Mouse (Mus musculus) midbrain, embryonic 12.5 days (tissue): Measurements from ENCODE around the gene Ranbp1. TPM values are rescaled to one million over a fixed set of nuclear protein-coding genes. Genes with fewer than 3 reads are reported as not detected.
A peak's percentile ranks its signal among the peaks of the same experiment; 100 is the strongest.

ENCODE experiments used
- ATAC-seq: fragments of 200-750 bp; cut with Nextera tagmentation; 2 replicates; pipeline ENCODE4 v1.8.0; 2017; ENCODE audit warnings: low read depth, moderate TSS enrichment, moderate library complexity; ENCODE audit not compliant: low FRiP score
- H3K27ac ChIP-seq: fragments of 300-500 bp; sonication (generic); replicated peaks from 2 replicates; pipeline ENCODE4 v1.5.1; 2016; ENCODE audit warnings: mild to moderate bottlenecking
- H3K27me3 ChIP-seq: fragments of 300-500 bp; sonication (generic); 2 replicates; pipeline ENCODE4 v1.6.1; 2016; ENCODE audit warnings: mild to moderate bottlenecking
- H3K36me3 ChIP-seq: fragments of 300-500 bp; sonication (generic); 2 replicates; pipeline ENCODE4 v1.6.1; 2016
- H3K4me1 ChIP-seq: fragments of 300-500 bp; sonication (generic); 2 replicates; pipeline ENCODE4 v1.6.1; 2016
- H3K4me2 ChIP-seq: fragments of 300-500 bp; sonication (generic); replicated peaks from 2 replicates; pipeline ENCODE4 v1.6.1; 2016; ENCODE audit warnings: mild to moderate bottlenecking, moderate library complexity
- H3K4me3 ChIP-seq: fragments of 300-500 bp; sonication (generic); 2 replicates; pipeline ENCODE4 v1.5.1; 2016; ENCODE audit warnings: mild to moderate bottlenecking
- H3K9ac ChIP-seq: fragments of 300-500 bp; sonication (generic); replicated peaks from 2 replicates; pipeline ENCODE4 v1.6.1; 2016; ENCODE audit warnings: mild to moderate bottlenecking, moderate library complexity
- H3K9me3 ChIP-seq: fragments of 300-500 bp; sonication (generic); 2 replicates; pipeline ENCODE4 v1.6.1; 2016; ENCODE audit warnings: mild to moderate bottlenecking
- WGBS: fragments of 180-500 bp; shearing (Covaris S2); methylation state at CpG from one replicate; pipeline ENCODE4 v1.1.7; 2016; 5-methylcytosine and 5-hydroxymethylcytosine counted together
- polyA plus RNA-seq: library from polyadenylated mRNA; unstranded; fragments of >200 nt; fragmentation: Nextera tagmentation; extraction: Ambion mirVana; gene quantifications from 2 replicates; pipeline ENCODE4 v1.2.1, GENCODE M21; 2016

Ranbp1 gene
- polyA plus RNA-seq, 1 experiment from 2014 or later: 888 TPM

DNA sequence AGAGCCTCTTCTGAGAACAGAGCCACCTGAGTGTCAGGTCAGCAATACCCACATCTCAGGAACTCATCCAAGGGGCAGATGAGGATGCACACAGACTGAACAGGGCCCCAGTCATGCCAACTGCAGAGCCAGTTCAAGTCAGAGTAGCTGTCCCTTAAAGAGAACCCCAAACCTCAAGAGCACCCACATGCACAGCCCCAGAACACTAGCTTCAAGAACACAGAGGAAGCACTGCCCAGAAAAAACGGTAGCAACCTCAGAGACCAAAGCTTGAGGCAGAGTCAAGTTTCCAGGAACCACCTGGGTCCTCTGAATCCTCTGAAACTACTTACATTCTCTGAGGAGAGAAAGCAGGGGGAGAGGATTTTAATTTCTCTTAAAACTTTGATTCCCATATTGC lies 15.1 kb downstream of the Ranbp1 start:
- H3K4me2 ChIP-seq: peak overlapping the region; percentile 68
- H3K27me3 ChIP-seq: no peaks in the 10 kb centered on the region
- peaks cover 35% of the 10 kb centered on the region for H3K4me1 ChIP-seq
- H3K9me3 ChIP-seq: no peaks in the 10 kb centered on the region
- no peak overlapping the region for H3K27ac ChIP-seq
- no peak for ATAC-seq
- peak overlapping the region; percentile 79; the same call in 1 of the 2 replicates for H3K4me3 ChIP-seq
- peaks cover 10% of the 10 kb centered on the region; the same call in 1 of the 2 replicates for H3K36me3 ChIP-seq
- H3K9ac ChIP-seq: peak overlapping the region; percentile 89; the same call in 1 of the 2 replicates
- 73% methylated on average over 1 of the region's 1 CpGs for WGBS

DNA sequence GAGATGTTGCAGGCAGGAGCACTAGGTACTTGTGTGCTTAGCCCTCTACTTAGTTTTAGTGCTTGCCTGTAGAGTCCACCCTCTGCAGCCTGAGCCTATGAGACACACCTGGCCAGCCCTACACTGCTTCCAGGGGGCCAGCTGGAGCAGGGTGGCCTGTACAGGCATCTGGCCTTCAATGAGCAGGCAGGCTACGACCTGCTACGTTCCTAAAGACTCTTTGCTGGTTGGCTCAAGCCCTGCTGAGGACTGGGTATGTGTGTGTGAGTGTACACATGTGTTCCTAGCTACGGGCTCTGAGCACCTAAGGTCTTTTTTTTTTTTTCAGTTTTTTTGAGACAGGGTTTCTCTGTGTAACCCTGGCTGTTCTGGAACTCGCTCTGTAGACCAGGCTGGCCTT lies 17.1 kb downstream of the Ranbp1 start:
- Histone ChIP-seq H3K4me2 (no peak overlapping the region), H3K36me3 (peaks cover 22% of the 10 kb centered on the region), H3K27ac (no peak overlapping the region), H3K4me1 (peaks cover 33% of the 10 kb centered on the region), H3K27me3 (no peaks in the 10 kb centered on the region), H3K4me3 (no peak overlapping the region), H3K9me3 (no peaks in the 10 kb centered on the region), H3K9ac (no peak overlapping the region)
- ATAC-seq: no peak
- WGBS: 86% methylated on average over 4 of the region's 4 CpGs

DNA sequence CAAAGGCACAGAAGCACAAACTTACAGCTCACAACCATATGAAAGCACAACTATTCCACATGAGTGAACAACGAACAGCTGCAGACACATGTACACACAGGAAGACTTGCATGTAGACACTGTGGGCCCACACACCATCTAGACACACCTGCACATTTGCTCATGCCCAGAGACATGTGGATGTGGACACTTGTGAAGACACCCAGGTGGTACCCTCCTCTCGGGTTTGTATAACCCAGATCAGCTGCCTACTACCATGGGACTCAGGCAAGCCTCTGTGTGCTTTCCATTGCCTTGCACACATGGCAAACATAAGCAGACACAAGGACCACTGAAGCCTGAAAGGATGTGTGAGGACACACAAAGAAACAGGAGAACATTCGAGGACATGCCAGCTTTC lies 17.5 kb downstream of the Ranbp1 start:
- peaks cover 29% of the 10 kb centered on the region for H3K4me1 ChIP-seq
- H3K27me3 ChIP-seq: no peaks in the 10 kb centered on the region
- H3K4me3 ChIP-seq: no peak overlapping the region
- 90% methylated on average over 3 of the region's 3 CpGs for WGBS
- peaks cover 26% of the 10 kb centered on the region for H3K36me3 ChIP-seq
- H3K9ac ChIP-seq: no peak overlapping the region
- no peak overlapping the region for H3K27ac ChIP-seq
- no peak overlapping the region for H3K4me2 ChIP-seq
- no peaks in the 10 kb centered on the region for H3K9me3 ChIP-seq
- ATAC-seq: no peak

DNA sequence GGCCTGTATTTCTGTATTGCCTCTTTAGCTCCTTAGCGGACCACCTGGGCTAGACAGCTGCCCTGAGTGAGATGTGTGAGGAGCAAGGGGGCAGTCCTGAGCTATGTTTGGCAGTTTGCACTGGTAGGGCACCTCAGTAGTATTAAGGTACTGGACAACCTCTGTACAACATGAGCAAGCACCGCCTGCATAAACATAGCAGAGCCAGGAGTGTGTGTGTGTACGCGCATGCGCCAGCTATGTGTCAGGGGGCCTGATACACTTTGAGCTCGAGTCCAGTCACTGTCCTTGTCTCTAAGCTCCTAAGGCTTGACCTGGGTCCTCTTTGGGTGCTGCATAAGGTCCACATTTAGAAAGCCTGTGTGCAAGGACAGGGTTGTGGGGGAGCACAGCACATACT lies 17.9 kb downstream of the Ranbp1 start:
- Histone ChIP-seq H3K36me3 (peaks cover 30% of the 10 kb centered on the region), H3K9me3 (no peaks in the 10 kb centered on the region), H3K27ac (no peak overlapping the region), H3K4me3 (no peak overlapping the region), H3K27me3 (no peaks in the 10 kb centered on the region), H3K9ac (no peak overlapping the region), H3K4me1 (peaks cover 25% of the 10 kb centered on the region), H3K4me2 (no peak overlapping the region)
- no peak for ATAC-seq
- WGBS: 94% methylated on average over 6 of the region's 6 CpGs

DNA sequence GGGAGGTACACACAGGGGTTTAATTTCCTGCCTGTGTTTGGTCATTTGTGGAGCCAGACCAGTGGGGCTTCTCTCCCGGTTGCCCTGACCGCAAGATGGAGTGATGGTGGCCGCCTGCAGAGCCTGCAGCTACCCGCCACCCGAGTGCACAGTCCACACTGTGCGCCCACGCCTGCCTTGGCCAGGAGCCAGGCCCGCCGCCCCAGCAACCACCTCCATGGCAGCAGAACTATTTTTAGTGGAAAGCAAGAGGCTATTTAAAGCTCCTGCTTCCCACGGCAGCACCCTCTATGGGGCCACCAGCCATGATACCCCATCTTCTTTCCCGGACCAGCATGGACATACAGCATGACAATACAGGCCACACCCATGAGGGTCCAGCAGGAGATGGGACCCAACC lies 18.9 kb downstream of the Ranbp1 start:
- no peak overlapping the region for H3K27ac ChIP-seq
- no peak overlapping the region for H3K4me2 ChIP-seq
- peaks cover 21% of the 10 kb centered on the region for H3K4me1 ChIP-seq
- no peak for ATAC-seq
- H3K36me3 ChIP-seq: peaks cover 40% of the 10 kb centered on the region
- no peak overlapping the region for H3K9ac ChIP-seq
- no peaks in the 10 kb centered on the region for H3K9me3 ChIP-seq
- 81% methylated on average over 11 of the region's 11 CpGs for WGBS
- H3K4me3 ChIP-seq: no peak overlapping the region
- H3K27me3 ChIP-seq: no peaks in the 10 kb centered on the region

DNA sequence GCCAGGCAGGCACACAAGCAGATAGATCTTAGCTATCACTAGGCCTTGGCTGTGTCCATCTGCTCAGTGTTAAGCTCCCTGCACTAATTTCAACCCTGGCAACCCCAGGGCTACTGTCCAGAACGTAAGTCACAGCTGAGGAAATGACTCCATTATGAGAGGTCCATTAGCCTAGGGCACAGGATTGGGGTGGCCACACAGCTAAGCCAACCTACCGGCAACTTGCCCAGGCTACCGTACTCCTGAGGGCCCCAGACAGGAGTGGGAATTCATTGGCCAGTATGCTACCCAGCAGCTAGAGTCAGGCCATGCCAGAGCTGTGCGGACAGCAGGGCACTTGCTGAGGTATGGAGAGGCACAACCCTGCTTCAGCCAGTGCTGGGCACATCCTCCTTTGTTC lies 19.7 kb downstream of the Ranbp1 start:
- no peaks in the 10 kb centered on the region for H3K27me3 ChIP-seq
- H3K4me3 ChIP-seq: no peak overlapping the region
- no peak overlapping the region for H3K9ac ChIP-seq
- peaks cover 48% of the 10 kb centered on the region for H3K36me3 ChIP-seq
- no peak overlapping the region for H3K4me2 ChIP-seq
- 98% methylated on average over 4 of the region's 4 CpGs for WGBS
- peaks cover 14% of the 10 kb centered on the region for H3K4me1 ChIP-seq
- H3K27ac ChIP-seq: no peak overlapping the region
- H3K9me3 ChIP-seq: no peaks in the 10 kb centered on the region
- no peak for ATAC-seq

DNA sequence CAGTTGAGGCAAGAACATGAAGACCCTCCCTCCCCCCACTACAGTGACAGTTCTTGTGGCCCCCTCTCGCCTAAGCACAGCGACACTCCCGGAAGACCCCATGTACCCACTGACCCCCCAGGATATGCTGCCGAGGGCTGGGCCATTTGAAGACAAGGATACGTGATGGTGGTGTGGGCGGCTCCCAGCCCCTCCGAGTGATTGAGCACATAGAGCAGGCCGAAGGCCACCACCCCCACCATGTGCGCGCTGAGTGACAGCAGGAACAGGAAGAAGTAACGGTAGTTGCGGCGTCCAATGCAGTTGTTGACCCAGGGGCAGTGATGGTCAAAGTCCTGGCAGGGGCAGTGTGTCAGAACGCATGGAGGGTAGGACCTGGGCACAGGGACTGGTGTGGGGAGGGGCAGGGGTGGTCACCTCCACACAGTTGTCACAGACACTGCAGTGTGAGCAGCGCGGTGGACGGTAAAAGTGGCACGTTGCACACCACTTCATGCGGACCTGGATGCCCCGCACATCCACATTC lies 20.6 kb downstream of the Ranbp1 start:
- Histone ChIP-seq H3K4me1 (peaks cover 6% of the 10 kb centered on the region), H3K27ac (no peak overlapping the region), H3K36me3 (peaks cover 56% of the 10 kb centered on the region), H3K4me3 (no peak overlapping the region), H3K4me2 (no peak overlapping the region), H3K9ac (no peak overlapping the region; the same call in 1 of the 2 replicates), H3K27me3 (no peaks in the 10 kb centered on the region), H3K9me3 (no peaks in the 10 kb centered on the region)
- whole genome bisulfite sequencing: 94% methylated on average over 20 of the region's 20 CpGs
- no peak for ATAC-seq

DNA sequence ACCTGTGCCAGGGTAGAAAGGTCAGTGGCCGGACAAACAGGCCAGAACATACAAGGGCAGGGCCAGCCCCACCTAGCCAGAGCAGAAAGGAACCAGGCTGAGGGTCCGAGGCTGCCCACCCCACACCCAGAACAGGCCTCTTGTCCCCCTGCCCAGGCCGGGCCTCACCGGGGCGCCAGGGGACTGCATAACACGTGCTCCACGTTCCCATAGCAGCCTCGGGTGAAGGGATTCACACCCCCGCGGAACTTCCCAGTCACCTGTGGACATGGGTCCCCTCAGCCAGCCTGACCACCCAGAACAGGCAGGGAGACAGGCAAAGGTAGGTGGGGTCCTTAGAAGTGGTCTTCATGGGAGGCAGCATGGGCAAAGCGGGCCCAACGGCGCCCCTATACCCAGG lies 21.3 kb downstream of the Ranbp1 start:
- peaks cover 64% of the 10 kb centered on the region for H3K36me3 ChIP-seq

DNA sequence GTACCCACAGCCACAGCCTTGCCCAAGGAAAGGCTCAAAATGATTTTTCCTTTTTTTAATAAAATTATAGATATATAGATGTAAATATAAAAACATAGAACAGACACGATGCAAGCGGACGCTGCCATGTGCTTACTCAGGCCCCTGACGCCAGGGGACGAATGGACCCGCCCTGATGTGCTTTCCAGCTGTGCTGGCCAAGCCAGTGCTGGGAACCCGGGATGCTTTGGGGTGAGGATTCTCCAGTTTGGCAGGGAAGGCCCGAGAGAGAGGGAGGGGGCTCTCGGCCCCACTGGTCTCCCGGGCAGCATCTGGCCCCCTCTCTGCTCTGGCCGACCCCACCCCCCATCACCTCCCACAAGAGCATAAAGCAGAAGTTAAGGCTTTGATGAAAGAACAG lies 26.3 kb downstream of the Ranbp1 start:
- H3K9me3 ChIP-seq: no peaks in the 10 kb centered on the region
- no peak overlapping the region for H3K4me2 ChIP-seq
- H3K9ac ChIP-seq: no peak overlapping the region
- WGBS: 83% methylated on average over 11 of the region's 11 CpGs
- H3K27me3 ChIP-seq: no peaks in the 10 kb centered on the region
- H3K4me3 ChIP-seq: no peak overlapping the region
- ATAC-seq: no peak
- no peak overlapping the region for H3K27ac ChIP-seq
- peaks cover 15% of the 10 kb centered on the region for H3K4me1 ChIP-seq
- peaks cover 51% of the 10 kb centered on the region for H3K36me3 ChIP-seq

More for the DNA sequence above, 21.3 kb downstream of the Ranbp1 start:
- H3K27me3 ChIP-seq: no peaks in the 10 kb centered on the region
- no peak overlapping the region for H3K9ac ChIP-seq
- H3K4me1 ChIP-seq: peaks cover 6% of the 10 kb centered on the region
- H3K4me2 ChIP-seq: no peak overlapping the region
- no peak overlapping the region for H3K27ac ChIP-seq
- H3K4me3 ChIP-seq: no peak overlapping the region
- H3K9me3 ChIP-seq: no peaks in the 10 kb centered on the region
- WGBS: 96% methylated on average over 13 of the region's 13 CpGs
- no peak for ATAC-seq

DNA sequence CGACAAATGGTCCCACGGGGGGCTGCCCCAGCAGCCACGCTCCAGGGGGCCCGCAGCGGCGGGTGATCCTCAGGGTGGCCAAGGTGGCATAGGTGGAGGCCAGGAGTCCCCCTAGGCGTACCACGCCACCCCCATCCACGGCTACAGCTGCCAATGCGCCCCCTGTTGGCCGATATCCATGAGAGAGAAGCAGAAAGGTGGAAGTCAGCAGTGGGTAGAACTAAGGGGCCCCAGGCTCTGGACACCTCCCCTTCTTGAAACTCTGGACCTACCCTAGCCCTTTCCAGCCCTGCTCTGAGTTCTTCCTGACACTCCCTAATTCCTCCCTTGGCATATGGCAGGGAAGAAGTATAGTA lies 27.0 kb downstream of the Ranbp1 start:
- Histone ChIP-seq H3K9me3 (no peaks in the 10 kb centered on the region), H3K4me2 (no peak overlapping the region), H3K36me3 (peaks cover 44% of the 10 kb centered on the region), H3K9ac (no peak overlapping the region), H3K4me3 (no peak overlapping the region), H3K4me1 (peaks cover 15% of the 10 kb centered on the region), H3K27me3 (no peaks in the 10 kb centered on the region), H3K27ac (no peak overlapping the region)
- ATAC-seq: no peak
- 77% methylated on average over 11 of the region's 11 CpGs for WGBS

DNA sequence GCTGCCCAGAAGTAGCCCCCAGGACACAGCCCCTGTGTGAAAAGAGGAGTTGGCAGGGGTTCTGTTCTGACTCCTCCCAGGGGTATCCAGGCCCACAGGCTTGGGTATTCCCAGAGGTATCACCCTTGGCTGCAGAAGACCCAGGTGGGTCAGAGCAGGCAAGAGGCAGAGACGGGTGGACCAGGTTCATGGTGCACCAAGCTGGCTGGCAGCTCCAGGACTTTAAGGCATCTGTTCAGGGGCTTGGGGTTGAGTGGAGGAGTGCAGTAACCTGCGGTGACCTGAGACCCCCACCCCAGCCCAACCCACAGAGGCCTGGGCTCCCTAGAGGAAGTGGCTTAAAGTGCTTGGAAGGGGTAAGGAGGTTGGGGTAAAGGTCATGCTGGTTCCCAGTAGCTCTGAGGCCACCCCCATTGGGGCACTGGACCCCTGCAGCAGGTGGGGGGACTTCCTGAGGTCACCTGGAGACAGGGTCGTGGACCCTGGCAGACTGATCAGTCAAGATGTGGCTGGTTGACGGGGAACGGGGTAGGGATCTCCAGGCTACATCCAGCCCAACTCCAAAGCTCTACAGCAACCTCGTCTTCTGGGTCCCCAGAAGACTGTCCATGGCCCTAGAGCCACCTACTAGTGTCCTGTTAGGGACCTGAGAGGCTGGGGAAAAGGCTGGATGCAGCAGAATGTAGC lies 27.5 kb downstream of the Ranbp1 start:
- Histone ChIP-seq H3K36me3 (peaks cover 39% of the 10 kb centered on the region), H3K4me2 (no peak overlapping the region), H3K27me3 (no peaks in the 10 kb centered on the region), H3K9ac (no peak overlapping the region), H3K4me1 (peaks cover 19% of the 10 kb centered on the region), H3K4me3 (no peak overlapping the region), H3K27ac (0 out of 2 replicates have a peak overlapping the region, but pooled peaks have one; percentile 3), H3K9me3 (no peaks in the 10 kb centered on the region)
- no peak for ATAC-seq
- WGBS: 86% methylated on average over 6 of the region's 6 CpGs

DNA sequence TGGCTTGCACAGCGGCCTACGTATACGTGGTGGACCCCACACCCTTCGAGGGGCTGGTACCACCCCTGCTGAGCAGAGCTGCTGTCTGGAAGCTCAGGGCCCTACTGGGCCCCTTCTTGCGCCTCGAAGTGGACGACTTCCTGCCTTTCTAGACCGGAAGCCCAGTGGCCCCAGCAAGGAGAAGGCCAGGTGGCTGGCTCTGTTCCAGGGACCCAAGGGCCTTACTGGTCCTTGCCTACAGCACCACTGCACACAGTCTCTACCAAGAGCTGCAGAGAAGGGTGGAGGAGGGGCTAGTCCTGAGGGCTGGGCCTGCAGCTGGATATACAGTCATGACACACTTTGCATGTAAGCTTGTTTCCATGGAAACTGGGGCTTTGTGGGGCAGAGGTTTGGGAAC lies 28.5 kb downstream of the Ranbp1 start:
- Histone ChIP-seq H3K4me1 (peaks cover 24% of the 10 kb centered on the region), H3K4me2 (no peak overlapping the region), H3K36me3 (peaks cover 29% of the 10 kb centered on the region), H3K9ac (no peak overlapping the region), H3K4me3 (no peak overlapping the region), H3K27me3 (no peaks in the 10 kb centered on the region), H3K27ac (peak overlapping the region; percentile 62), H3K9me3 (no peaks in the 10 kb centered on the region)
- 67% methylated on average over 8 of the region's 8 CpGs for WGBS
- ATAC-seq: 0 out of 2 replicates have a peak, but pooled peaks have one; percentile 45
